Mouse (Mus musculus) frontal cortex, postnatal 25 days (tissue): ENCODE measurements around the gene Tshz2.

ENCODE experiments used
- DNase-seq, 2 experiments: peaks; one replicate each; pipeline ENCODE4 v3.0.0; 2022; ENCODE audit warnings: low spot score in 2 of 2

The Tshz2 gene

DNA sequence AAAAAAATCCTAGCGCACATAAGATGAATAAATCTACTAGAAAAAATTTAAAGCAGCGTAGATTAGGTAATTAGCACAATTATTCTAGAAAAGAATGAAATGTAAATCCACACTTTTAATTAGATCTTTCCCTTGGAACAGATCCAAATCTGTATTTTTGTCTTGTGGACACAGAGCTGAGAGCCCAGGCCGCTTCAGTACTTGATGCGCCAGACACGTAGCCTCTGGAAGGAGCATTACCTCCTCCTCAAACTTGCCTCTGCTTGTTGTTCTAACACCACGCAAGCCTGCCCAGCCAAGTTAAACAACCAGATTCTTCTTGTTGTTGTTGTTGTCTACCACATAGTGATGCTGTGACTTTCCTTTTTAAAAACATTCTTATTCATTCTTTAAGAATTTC, 310.9 kb downstream of the Tshz2 start:
- no peak for DNase-seq

DNA sequence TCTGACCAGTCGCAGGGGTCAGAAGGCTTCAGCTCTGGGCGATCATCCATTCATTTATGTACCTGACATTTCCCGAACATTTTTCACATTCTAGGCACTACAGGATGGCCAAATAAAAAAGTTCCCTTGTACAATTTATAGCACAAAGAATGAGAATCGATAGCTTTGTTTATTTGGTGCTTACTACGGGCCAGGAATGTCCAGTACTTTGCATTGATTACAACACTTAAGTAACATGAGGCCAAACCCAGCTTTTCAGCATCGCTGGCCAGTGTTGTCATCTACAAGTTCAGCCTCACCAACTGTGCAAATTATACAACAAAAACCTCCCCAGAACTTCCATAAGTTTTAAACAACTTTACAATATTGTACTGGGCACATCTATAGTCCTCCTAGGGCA, 315.3 kb downstream of the Tshz2 start:
- DNase-seq = no peak

DNA sequence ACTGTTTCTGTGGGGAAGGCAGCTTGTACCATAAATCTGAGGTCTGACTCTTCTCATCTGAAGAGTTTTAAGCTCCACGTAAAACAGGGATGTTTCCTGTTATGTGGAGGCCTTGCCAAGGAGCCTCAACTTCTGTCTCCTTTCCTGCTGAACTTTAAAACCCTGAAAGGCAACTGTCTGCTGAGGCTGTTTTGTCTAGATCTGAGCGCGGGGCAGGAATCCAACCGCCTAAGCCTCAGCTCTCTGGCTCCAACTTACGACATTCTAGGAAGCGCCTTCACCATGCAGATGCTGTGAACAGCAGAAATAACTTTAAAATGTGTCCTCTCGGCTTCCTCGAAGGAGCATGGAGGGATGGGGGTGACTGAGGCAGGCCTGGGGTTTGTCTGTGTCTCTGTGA, 318.2 kb downstream of the Tshz2 start:
- no peak for DNase-seq

DNA sequence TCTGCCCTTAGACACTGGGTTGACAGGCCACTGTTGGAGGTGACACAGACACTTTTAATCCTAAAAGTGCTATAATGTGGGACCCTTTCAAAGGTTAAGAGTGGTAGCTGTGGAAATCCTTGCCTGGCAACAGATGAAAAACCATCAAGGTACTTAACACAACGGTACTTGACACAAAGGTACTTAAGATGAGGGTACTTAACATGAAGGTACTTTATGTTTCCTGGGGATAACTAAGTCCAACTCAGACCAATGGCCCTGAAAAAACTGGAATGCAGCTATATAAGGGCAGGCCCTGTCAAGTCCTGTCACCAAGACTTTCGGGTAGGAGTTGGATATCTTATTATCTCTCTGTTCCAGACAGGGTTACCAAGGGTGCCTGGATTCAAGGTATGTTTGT, 320.2 kb downstream of the Tshz2 start:
- DNase-seq = no peak

DNA sequence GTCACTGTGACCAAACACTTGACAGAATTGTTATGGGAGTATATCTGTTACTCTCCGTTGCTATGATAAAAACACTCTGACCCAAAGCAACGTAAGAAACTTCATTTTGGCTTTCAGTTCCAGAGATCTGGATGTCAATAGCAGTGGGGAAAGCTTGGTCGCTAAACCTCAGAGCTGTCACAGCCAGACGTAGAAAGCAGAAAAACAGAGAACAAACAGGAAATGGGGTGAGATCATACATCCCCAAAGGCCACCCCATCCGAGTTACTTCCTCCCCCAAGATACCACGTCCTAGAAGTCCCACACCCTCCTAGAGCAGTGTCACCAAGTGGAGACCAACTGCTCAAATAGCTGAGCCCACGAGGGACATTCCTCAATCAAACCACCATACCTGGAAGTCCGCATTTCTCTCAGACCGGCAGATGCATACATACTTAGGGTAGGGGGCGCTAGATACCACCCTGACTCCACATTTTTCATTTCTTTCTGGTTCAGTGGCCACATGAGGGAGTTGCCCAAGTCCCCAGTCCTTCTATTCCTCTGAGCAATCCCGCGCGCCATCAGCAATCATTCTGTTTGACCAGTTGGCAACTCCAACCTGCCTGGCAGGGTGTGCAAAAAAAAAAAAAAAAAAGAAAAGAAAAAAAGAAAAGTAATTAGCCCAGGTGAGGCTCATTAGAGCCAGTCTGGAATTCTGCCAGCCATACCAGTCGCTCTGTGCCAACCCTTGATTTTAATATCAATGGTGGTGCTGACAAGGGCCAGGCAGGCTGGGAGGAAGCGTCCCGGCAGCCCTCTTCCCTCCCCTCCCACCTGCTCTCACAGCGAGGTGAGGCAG, 326.1 kb downstream of the Tshz2 start:
- no peak for DNase-seq

DNA sequence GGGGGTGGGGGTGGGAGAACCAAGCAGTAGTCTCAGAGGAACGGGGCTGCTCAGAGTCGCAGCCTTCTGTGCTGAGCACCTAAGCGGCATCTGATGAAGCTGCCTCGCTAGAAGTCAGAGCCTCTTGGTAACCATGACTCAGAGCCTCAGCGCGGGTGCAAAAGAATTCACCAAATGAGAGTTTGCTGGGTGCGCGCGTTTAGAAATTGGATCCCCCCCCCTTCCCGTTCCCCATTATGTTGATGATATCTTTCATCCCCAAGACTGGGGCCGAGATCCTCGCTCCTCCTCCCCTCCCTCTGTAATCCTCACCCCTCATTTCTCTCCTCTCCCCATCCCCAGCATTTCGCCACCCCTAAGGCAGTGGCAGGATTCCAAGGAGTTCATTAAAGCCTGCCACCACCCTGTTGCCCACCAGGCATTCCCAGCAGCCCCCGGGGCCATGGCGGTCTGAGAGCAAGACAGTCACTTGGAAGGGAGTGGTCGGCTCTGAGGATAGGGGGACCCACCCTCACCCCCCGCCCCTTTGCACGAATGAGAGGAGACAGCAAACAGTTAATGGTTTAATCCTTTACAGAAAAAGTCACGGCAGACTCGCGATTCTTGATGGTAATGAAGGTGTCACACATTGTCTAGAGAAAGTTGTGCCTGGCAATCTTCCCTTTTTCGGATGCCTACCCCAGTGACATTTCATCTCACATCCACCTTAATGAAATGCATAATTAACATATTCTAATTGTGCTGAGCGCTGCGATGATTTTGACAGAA, 328.8 kb downstream of the Tshz2 start:
- DNase-seq = no peak

DNA sequence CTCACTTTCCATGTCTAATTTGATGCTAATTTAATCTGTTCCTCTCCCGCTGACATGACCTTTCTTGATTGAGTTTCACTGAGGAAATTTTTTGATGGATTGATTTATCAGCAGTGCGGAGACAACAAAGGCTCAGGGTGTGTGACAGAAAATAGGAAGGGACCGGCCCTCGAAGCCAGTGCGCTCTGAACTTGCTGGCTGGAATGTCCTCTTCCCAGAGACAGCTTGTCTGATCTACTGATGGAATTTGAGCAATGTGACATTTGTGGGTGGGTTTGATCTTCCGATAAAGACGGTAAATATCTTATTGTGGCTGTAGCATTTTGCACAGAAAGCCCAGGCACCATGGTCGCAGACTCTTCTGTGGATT, 329.4 kb downstream of the Tshz2 start:
- DNase-seq = no peak

DNA sequence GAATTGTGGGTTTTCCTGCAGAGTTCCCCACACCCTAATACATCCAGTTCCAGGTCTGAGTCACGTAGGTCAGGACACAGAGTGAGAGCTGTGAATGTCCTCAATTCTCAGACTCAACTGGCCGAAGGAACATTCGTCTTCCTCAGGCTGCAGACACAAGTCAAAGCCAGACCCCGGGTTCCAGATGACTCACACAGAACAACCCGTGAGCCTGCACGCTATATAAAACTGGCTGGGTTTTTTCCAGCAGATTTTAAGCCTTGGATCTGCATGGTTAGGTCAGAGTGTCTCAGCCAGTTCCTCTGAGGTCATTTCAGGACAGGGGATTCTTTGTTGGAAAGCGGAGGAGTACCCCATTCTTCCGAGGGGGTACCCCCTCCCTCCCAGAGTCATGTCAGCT, 330.0 kb downstream of the Tshz2 start:
- DNase-seq = no peak

DNA sequence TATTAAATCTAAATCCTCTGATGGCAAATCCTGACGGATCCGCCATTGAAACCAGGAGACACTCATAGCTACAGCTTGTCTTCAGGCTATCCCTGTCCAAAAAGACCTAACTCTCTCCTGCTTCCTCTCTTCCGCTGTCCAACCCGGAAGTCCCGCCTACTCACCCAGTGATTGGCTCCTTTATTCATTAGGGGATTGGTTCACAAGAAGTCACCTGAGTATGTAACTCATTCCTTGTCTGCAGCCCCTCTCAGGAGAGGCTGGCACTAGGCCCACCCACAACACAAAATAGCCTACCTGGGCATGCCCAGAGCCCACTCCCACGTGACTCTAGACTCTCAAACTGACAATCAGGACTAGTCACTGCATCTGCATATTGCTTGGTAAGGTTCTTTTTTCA, 337.7 kb downstream of the Tshz2 start:
- DNase-seq = no peak

DNA sequence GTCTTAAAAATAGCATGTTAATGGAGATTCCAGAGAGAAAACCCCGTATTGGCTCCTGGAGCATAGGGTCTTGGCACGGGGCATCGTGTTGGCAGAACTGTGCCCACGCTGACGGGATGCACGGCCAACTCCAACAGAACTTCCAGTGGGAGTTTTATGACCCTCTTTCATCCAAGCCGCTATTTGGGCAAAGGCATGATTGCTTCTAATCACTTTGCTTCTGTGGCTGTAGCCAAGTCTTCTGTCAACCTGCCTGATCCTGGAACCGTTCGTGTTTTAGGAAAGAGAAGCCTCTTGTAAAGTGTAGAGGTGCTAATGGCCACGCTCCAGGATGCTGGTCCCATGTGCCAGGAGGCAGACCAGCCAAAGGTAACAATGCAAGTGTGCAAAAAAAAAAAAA, 350.1 kb downstream of the Tshz2 start:
- no peak for DNase-seq

DNA sequence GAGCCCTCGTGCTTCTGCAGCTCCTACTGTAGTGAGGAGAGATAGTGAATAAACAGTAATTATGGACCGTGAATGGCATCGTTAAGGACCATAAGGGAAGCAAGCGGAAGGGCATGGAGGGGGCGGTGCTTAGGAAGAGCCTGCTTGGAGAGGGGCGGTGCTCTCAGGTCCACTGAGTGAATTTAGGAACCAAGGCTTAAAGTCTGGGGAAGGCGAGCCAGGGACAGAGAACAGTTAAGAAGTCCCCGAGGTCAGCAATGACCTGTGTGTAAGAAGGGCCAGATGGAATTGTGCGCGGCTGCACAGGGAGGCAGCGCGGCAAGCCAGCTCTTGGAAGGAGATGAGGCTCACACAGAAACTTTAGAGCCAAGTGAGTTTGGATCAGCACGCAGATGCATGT, 354.4 kb downstream of the Tshz2 start:
- no peak for DNase-seq

DNA sequence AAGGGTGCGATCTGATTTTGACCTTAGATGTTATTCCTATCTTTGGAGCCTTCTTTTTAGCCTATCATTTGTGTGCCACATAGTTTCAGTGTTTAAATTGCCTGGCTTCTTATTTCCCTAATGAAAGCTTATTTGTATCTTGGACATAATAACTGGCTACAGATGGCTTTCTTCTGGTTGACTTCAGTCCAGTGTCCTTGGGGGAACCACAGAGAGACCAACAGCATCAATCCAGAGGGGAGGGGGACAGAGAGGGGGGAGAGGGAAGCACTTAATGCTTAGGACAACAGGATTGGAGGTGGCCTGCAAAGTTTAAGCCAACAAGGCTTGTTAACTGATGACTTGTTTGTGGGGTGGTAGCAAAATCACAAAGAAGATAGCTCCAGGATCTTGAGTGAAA, 356.4 kb downstream of the Tshz2 start:
- no peak for DNase-seq

DNA sequence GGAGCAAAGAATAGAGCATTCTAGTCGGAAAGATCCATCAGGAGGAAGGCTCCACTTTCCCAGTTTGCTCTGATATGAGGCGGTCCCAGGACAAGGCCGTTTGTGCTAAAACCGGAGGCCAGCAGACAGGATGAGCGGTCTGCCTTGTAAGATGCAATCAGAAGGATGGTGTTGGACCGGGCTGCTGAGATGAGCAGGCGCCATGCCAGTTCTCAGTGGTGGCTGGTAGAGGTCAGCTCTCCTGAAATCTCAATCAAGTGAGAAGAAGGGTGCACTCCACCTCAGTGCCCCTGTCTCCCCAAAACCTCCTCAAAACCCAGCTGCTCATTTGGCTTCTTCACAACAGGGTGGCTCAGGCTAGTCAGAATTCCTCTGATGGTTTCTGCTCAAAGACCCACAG, 358.2 kb downstream of the Tshz2 start:
- no peak for DNase-seq

DNA sequence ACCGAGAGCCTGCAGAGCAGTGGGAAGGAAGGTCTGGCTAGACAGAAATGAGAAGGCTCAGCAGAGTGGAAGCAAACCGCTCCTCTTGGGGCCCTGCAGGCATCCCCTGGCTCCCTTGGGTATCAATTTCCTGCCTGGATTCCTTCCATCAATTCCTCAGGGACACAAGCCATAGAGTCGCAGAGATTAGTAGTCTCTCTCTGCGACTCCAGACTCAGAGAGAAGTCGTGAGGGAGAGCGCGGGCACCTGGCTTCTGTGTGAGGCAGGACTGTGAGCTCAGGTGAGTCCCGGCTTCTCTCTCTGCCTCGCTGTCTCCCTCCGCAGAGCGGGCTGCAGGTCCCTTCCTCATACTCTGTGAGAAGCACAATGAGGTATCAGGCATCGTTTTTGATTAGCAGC, 363.2 kb downstream of the Tshz2 start:
- DNase-seq = no peak

DNA sequence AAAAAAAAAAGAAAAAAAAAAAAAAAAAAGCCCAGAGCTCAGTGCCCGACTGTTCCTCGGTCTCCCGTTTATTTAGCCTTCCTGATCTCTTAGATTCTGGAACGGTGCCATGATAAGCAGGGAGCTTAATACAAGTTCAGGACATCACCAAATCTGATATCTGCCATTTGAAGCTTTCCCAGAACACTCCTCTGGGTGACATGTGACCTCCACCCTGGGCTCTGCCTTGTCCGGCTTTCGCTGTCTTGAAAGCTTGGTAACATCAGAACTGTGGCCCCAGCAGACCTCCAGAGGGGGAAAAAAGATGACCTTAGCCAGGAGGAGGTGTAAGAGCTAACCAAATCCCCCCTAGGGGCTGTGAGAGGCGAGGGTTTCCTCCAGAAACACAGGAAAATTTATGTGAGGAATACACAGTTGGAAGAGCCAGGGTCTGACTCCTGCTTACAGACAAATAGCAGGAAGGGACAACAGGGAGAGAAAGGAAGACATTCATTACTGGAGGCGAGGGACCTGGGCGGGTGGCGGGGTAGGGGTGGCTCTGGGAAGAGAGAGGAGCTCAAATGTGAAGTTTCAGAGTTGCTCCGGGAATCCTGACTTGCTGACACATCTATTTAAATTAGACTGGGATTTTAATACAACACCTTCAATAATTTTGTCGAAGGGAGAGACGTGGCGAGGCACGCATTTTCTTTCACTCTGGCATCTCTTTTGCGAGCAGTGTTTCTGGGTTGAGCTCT, 363.9 kb downstream of the Tshz2 start:
- DNase-seq = no peak

DNA sequence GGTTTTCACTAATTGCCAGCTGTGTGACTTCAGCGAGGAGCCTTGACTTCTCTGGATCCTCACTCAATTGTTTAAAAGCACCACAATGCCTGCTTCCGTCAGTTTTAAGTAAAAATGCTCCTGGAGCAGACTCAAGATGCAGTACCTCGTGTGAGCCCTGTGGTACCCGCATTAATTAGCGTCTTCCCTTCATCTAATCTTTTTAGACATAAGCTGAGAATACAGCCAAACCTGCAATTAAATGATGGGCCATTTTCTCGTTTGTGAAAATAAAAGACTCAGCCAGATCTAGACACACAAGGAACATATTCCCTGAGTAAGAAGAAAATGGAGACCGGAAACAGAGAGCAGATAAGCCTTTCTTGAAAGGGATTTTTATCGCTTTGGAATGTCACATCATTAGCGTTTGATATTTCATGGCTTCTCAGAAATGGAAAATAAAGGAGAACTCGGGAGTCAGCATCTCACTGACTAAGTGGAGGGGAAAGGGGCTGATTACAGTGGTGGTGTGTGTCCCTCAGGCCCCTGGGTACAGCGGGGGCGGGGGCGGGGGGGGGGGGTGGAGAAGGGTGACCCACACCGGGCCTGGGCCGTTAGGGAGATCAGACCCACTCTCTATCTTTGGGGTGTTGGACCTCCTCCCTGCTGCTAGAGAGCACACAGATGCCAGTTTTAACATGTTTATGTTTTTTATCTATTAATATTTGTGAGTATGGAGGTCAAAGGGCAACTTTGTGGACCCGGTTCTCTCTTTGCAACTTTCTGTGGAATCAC, 364.6 kb downstream of the Tshz2 start:
- DNase-seq = no peak

DNA sequence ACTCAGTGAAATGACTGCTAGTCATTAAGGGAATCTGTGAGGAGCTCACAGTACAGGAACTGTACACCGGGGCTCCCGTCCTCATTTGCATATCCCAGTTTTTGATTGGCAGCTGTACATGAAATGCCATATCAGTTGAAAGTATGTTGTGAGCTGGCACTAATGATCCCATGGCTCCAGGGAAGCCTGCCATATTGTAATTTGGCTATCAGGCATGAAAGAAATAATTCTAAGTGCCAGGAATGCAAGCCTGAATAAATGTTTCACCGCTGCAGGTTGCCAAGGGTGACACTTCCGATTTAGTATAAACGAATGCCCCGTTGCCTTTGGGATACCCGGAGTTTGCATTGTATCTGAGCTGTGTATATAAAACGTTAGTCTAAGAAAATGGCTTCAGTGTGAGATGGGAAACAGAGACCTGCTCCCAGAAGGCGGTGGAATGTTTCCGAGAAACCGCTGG, 366.1 kb downstream of the Tshz2 start:
- no peak for DNase-seq

DNA sequence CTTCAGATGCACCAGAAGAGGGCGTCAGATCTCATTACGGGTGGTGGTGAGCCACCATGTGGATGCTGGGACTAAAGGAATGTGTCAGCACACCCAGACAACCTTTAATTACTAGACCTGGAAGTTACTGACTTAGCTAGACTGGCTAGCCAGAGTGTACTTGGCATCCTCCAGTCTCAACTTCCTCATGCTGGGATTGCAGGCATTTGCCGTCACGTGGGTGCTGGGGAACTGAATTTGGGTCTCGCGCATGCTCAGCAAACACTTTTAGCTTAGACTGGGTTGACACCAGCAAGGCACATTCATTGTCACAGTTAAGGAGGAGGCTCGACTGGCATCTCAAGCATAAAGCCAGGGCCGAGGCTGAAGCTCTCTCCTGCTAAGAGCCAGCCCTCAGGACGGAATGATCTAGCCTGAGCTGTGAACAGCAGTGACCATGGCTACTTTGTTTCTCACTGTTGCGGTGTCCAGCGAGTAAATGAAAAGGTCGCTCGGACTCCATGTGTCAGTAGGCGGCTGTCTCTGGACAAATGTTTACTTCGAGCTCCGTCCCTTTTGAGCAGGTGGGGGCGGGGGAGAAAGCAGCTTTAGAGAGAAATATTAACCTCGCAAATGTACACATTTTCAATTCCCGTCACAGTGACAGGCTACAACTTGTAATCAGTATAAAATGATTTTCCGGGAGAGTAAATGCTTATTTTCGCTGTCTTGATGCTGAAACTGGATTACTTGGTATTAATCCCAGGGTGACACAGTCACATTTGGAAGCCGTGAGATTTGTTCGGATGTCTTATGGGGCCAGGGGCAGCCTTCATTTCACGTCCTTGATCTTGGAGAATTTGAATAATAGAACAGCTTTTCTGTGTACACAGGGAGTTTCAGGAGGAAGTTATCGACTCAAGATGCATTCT, 370.0 kb downstream of the Tshz2 start:
- no peak for DNase-seq

DNA sequence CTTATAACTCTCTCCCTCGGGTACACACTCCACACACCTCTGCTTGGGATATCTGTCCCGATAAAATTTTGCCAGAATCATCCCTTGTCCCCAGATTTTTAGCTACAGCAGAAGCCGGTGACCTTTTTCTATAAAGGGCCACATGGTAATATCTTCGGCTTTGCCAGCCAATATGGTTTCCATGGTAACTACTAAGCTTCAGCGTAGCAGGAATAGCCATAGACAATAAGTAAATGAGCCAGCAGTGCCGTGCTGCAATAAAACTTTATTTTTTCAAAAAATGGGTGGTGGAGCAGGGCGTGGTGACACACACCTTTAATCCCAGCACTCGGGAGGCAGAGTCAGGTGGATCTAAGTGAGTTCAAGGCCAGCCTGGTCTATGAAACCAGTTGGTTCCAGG, 370.9 kb downstream of the Tshz2 start:
- DNase-seq = no peak

DNA sequence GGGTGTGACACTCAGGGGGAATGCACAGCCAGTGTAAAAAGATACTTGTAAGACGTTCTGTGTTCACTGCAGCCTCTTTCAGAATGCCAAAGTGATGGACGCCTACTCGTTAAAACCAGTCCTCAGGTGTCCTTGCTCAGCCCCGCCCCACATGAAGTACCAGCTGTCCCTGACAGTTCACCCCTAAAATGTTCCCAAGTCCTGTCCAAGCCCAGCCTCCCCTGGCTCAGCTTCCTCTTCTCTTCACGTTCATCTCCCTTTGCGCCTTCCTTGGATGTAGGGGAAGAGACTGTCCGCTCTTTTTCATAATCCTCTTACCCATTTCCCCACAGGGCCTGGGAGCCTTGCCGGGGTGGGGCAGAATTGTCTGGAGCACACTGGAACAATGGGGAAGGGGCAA, 374.0 kb downstream of the Tshz2 start:
- no peak for DNase-seq

DNA sequence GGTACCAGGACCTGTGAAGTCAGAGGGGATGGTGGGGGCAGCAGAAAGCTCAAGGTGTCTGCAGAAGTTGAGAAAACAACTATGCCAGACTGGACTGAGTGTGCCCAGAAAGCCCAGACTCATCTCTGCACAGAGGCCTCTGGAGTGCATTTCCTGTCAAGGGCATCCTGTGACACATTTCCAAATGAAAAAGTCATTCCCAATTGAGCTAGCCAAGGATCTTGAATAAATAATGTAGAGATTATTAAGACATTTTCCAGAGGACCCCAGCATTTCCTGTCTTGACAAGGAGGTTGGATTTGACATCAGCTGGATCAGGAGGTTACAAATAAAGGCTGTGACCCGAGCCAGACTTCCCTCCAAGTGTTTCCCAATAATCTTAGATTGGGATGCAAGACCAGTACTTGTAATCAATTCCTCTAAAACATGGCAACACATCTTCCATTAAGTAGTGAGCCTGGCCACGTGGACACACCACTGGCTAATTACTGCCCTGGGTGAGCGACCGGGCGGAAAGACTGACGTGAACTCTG, 374.7 kb downstream of the Tshz2 start:
- DNase-seq = no peak
